Mouse (Mus musculus) spleen, embryonic (tissue): ENCODE results near the gene Trmt10a.
"Not testable (repeated sequence)": the region's sequence is repeated elsewhere in the genome, so short reads cannot be mapped to it uniquely, and the experiment has no call there.

Source experiments
- CTCF ChIA-PET: fragments of 350-600 bp; sonication (Branson Sonifier 250); formaldehyde crosslinking; loops from one replicate; lab custom pipeline; 2022; lab: Charles Lee

Trmt10a gene

GRCm38 (mm10) chr3:138133916-138134315 lies 9.3 kb upstream of the Trmt10a start:
- CTCF ChIA-PET, result no interaction called here

- CTCF ChIA-PET, result no interaction called here
These were observed 8.7 kb upstream of the Trmt10a start for GRCm38 (mm10) chr3:138134528-138134927.

- CTCF ChIA-PET, result not testable (repeated sequence)
These were observed 5.1 kb upstream of the Trmt10a start for GRCm38 (mm10) chr3:138138146-138138545.

- CTCF ChIA-PET, result no interaction called here
These were observed 3.6 kb upstream of the Trmt10a start for GRCm38 (mm10) chr3:138139663-138140062.

GRCm38 (mm10) chr3:138142052-138142732 lies 1.1 kb upstream of the Trmt10a start:
- CTCF ChIA-PET, result no interaction called here

GRCm38 (mm10) chr3:138142733-138143314 lies 424 bp upstream of the Trmt10a start:
- CTCF ChIA-PET, result no interaction called here

GRCm38 (mm10) chr3:138144060-138144641 lies 903 bp downstream of the Trmt10a start:
- CTCF ChIA-PET, result interaction anchor here (0.5 to 1.6 kb wide), 6 partner anchors 153 to 388 kb away, joined by 3 to 12 read pairs (median 4); no protein-coding TSS in a partner anchor

GRCm38 (mm10) chr3:138144642-138145171 lies 1.5 kb downstream of the Trmt10a start, which contains the start of gene Mttp:
Mttp (minus strand) TSS chr3:138144968.
- CTCF ChIA-PET, result interaction anchor here (0.5 to 1.6 kb wide), 6 partner anchors 154 to 387 kb away, joined by 3 to 26 read pairs (median 4); partner anchors contain the start of gene H2afz

GRCm38 (mm10) chr3:138148811-138149210 lies 5.6 kb downstream of the Trmt10a start:
- CTCF ChIA-PET, result no interaction called here

GRCm38 (mm10) chr3:138155062-138155461 lies 11.8 kb downstream of the Trmt10a start:
- CTCF ChIA-PET, result interaction anchor here (0.7 kb wide), 1 partner anchor 298 kb away, joined by 5 read pairs; no protein-coding TSS in a partner anchor

GRCm38 (mm10) chr3:138156651-138157050 lies 13.4 kb downstream of the Trmt10a start:
- CTCF ChIA-PET, result no interaction called here

GRCm38 (mm10) chr3:138161623-138162022 lies 18.4 kb downstream of the Trmt10a start:
- CTCF ChIA-PET, result no interaction called here

GRCm38 (mm10) chr3:138162553-138163183 lies 19.4 kb downstream of the Trmt10a start:
- CTCF ChIA-PET, result no interaction called here

GRCm38 (mm10) chr3:138173291-138173690 lies 30.0 kb downstream of the Trmt10a start:
- CTCF ChIA-PET, result no interaction called here

GRCm38 (mm10) chr3:138175551-138175950 lies 32.3 kb downstream of the Trmt10a start:
- CTCF ChIA-PET, result no interaction called here

- CTCF ChIA-PET, result no interaction called here
These were observed 38.8 kb downstream of the Trmt10a start for GRCm38 (mm10) chr3:138182019-138182418.

GRCm38 (mm10) chr3:138183371-138183770 lies 40.1 kb downstream of the Trmt10a start:
- CTCF ChIA-PET, result no interaction called here

- CTCF ChIA-PET, result no interaction called here
These were observed 42.0 kb downstream of the Trmt10a start for GRCm38 (mm10) chr3:138185290-138185689.

- CTCF ChIA-PET, result no interaction called here
These were observed 43.0 kb downstream of the Trmt10a start for GRCm38 (mm10) chr3:138185995-138186930.

GRCm38 (mm10) chr3:138192260-138192659 lies 49.0 kb downstream of the Trmt10a start:
- CTCF ChIA-PET, result no interaction called here
